Mouse (Mus musculus) MEL (cell line): ENCODE results near the gene Zfp609.
A peak's percentile ranks its signal among the peaks of the same experiment; 100 is the strongest.

Source experiments
- POLR2A ChIP-seq, 2 experiments: IDR thresholded peaks; 2 replicates each; pipeline ENCODE4 v1.6.1; 2011 to 2012; ENCODE audit warnings: low read length in 2 of 2, mild to moderate bottlenecking in 2 of 2, control low read depth in 1 of 2, improper control_type of control experiment in 1 of 2, low read depth in 1 of 2, moderate library complexity in 1 of 2; ENCODE audit not compliant: control insufficient read depth in 1 of 2, insufficient read depth in 1 of 2, poor library complexity in 1 of 2
- ZKSCAN1 ChIP-seq: IDR thresholded peaks from 2 replicates; pipeline ENCODE4 v1.6.1; 2012; ENCODE audit warnings: low read depth, mild to moderate bottlenecking, inconsistent platforms, low read length, improper control_type of control experiment, moderate library complexity

DNA sequence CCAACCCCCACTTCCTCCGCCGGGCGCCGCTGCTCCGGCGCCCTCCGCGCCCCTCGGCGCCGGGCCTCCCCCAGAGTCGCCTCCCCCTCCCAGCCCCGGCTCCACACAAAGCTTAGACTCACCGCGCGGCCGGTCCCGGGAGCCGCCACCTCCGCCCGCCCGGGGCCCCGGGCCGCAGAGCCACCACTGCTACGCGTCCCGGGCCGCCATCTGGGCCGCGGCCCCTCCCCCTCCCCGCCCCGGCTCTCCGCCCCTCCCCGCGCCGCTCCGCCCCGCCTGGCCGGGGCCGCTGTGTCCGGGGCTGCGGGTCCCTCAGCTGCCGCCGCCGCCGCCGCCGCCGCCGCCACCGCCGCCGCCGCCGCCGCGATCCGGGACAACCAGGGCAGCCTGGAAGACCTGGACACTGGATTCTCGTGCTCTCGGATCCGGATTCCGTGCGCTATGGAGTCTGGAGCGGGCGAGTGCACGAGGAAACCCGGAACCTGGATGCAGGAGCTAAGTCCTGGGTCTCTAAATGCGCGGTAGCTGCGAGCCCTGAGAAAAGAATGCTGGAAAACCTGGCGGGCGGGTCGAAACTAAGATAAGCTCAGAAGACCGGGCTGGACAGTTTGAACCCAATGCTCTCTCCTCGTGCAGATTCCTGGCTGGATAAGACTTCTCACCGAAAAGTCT lies at the start of gene Zfp609:
- peak; percentile 18 to 44; a peak in 2 of 4 replicates for TF ChIP-seq POLR2A (IDR thresholded peaks at IDR 0.05; ENCODE audit: control insufficient read depth in 1 of 2, insufficient read depth in 1 of 2, low read depth in 1 of 2, low read length in 2 of 2, poor library complexity in 1 of 2)
- no peak for TF ChIP-seq ZKSCAN1
